Mouse (Mus musculus) frontal cortex, postnatal 10 days (tissue): ENCODE measurements around the gene Gpr132.
A peak's percentile ranks its signal among the peaks of the same experiment; 100 is the strongest.
"Not testable (repeated sequence)": the region's sequence is repeated elsewhere in the genome, so short reads cannot be mapped to it uniquely, and the experiment has no call there.

Experiments
- DNase-seq, 2 experiments: peaks; one replicate each; pipeline ENCODE4 v3.0.0; 2022; ENCODE audit warnings: low spot score in 2 of 2, mixed read lengths in 1 of 2

The Gpr132 gene

DNA sequence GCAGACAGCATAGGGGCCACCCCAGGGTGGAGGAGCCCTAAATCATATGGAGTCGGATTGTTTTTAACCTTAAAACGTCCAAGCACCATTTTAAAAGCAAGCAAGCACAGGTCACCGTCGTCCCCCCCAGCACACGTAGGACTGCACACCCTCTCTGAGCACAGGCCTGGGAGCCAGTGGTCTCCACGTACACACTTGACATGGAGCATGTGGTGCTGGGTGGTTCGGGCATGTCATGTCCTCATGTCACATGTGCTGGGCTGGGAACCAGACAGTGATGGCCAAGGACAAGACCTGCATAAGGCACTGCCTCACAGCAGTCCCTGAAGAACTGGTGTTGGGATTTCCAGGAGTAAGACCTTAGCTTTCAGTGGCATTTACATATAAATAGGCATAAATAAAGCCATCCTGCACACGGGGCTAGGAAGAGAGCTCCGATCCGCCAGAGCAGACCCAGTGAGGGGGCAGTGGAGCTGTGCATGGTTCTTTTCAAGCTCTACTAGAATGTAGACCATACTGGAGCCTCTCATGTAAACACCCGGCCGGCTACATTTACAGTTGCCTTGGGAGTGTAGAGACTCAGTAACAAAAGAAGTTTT lies 47.5 kb downstream of the Gpr132 start:
- no peak for DNase-seq

DNA sequence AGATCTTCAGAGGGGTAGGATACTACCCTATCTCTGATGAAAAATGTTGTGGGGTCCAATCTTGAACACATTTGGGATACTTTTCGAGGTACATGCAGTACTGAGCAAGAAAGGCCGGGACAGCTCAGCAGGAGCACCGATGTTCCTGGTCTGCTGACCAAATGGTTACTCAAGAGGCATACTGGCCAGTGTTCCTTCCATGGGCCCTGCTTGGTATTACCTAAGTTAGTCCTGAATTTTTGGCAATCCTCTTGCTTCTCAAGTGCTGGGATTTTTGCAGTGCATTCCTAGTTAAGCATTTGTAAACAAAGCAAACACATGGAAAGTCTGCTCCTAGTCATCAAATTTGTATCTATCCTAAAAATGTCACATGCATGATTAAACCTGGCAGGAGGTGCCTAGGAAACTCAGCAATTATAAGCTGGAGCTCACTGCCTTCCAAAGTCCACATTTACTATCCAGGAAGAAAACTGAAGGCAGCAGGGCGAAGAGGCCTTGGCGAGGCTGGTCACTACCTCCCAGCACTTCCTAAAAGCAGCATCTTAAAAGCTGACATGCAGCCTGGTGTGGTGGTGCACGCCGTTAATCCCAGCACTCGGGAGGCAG lies 48.9 kb downstream of the Gpr132 start:
- no peak for DNase-seq

GRCm38 (mm10) chr12:112816866-112817265 lies 51.2 kb downstream of the Gpr132 start:
- not testable (repeated sequence) for DNase-seq

- peak in 1 of 2 experiments; percentile 50 for DNase-seq
These were observed 51.7 kb downstream of the Gpr132 start for GRCm38 (mm10) chr12:112816294-112816693.

GRCm38 (mm10) chr12:112814682-112815470 lies 53.2 kb downstream of the Gpr132 start:
- DNase-seq = no peak

DNA sequence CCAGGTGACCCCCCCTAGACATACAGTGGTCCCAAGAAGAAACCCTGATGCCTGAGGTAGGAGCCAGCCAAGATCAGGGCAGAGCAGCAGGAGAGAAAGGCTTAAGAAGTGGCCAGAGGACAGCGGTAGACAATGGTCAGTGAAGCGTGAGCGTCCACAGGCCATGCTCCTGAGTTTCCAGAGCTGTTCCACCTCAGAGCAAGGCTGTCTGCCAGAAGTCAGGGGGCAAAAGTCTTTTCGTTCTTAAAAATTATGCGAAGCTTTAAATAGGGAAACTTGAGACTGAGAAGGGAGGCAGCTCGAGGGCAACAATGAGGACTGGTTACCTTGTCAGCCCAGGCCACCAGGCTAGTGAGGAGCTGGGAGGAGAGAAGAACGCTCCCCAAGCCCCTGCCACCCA lies 54.7 kb downstream of the Gpr132 start:
- no peak for DNase-seq

GRCm38 (mm10) chr12:112810092-112810885 lies 57.7 kb downstream of the Gpr132 start:
- no peak for DNase-seq

- DNase-seq = no peak
These were observed 58.4 kb downstream of the Gpr132 start for GRCm38 (mm10) chr12:112809641-112810040.

DNA sequence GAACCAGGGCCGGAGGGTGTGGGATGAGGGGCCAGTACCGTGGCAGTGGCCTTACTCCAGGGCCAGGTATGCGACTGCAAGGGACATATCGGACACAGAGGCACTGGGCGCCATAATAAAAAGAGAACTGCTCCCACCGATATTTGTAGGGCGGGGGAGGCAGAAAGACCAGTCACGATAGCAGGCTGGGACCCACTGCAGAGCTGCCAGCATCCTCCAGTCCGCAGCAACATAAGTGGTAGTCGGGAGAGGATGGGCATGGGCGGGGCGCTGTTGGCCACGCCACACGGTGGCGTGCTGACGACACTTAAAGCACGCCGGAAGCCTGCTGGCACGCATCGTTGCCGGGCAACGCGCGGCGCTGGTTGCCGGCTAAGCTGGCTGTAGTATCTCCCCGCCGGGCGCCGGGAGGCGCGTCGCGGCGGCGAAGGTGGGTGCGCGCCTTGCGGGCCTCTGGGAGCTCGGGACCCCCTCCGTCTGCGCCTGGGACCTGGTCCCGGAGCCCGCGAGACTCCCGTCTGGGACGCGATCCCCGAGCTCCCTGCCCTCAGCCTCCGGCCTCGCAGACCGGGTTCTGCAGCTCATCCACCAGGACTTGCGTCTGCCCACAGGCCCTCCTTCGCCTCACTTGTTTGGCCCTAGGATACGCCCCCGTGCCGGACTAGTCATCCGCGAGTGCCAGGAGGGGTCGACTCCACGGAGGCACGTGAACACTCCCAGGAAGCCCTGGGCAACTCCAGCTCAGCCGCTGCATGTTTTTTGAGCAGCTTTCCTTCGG lies 59.3 kb downstream of the Gpr132 start, which contains the start of gene Clba1:
Gene Clba1 (plus strand): TSS at position 351 of the 778 bp plus-strand sequence.
- DNase-seq = peak; percentile 91

GRCm38 (mm10) chr12:112808212-112808586 lies 59.8 kb downstream of the Gpr132 start:
- DNase-seq = no peak

DNA sequence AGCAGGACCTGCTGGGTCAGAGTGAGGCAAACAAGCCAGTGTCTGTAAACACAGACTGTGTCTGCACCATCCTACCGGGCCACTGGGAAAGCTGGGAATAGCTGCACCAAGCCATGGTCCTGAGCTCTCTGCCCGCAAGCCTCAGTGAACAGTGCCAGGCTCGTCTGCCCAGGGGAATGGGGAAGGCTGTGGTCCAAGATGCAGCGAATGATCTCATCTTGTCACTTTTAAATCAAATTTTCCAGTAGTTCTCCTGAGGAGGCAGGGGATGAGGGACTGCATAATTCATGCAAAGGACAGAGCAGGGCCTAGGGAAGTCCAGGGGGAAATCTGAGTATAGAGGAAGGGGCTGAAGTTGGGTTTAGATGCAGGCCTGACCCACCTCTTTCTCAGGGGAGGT lies 60.2 kb downstream of the Gpr132 start:
- no peak for DNase-seq

DNA sequence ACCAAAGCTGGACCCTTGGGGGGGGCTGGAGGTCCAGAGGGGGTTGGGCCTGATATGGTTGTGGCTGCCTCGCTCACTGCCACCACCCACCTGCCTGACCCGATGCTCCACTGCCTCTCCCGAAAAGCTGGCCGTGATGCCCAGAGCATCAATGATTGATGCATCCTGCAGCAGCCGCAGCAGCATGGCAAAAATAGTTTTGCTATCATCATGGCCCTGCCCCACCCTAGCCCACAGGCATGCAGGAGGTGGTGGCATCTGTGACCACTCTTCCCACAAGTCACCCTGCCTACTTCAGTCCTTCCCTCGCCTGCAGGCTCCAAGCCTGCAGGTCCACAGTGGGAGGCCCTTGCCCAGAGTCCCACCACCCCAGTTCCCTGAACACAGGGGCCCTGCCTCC lies 62.0 kb downstream of the Gpr132 start:
- DNase-seq = no peak

DNA sequence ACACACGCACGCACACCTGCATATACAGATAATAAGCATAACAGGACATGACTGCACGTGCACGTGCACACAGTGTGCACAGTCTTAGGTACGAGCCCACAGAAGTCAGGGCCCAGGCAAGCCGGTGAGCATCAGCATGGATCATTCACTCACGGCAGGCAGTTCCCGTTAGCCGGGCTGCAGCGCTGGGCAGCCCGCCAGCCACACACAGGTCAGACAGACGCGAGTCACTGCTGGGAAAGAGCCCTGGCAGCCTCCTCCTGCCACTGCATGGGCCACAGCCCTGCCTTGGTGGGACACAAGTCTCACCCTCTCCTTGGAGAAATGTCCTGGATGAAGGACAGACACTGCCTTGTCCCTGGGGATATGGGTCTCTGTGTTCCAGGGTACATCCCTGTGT lies 64.0 kb downstream of the Gpr132 start:
- DNase-seq = no peak

GRCm38 (mm10) chr12:112802917-112803316 lies 65.1 kb downstream of the Gpr132 start:
- DNase-seq = no peak

- no peak for DNase-seq
These were observed 65.9 kb downstream of the Gpr132 start, which contains the start of gene Ahnak2 for GRCm38 (mm10) chr12:112801864-112802846. Gene Ahnak2, minus strand, starts transcription at chr12:112802657.
